Mouse (Mus musculus): ENCODE data around the gene Cdkn1c. TPM values are rescaled to one million over a fixed set of nuclear protein-coding genes. Genes with fewer than 3 reads are reported as not detected.
A peak's percentile ranks its signal among the peaks of the same experiment; 100 is the strongest.

Cdkn1c gene
- total and polyA plus RNA-seq, 3 experiments: 10.0 to 11.9 TPM; not detected in 1

GRCm38 (mm10) chr7:143495104-143495961 lies 34.5 kb upstream of the Cdkn1c start (continued):
- peak; percentile 58 for TF ChIP-seq TCF12 (IDR thresholded peaks at IDR 0.05; ENCODE audit: low read depth, low read length)
- no peak for TF ChIP-seq NRF1 (IDR thresholded peaks at IDR 0.05; ENCODE audit: insufficient read depth, low read depth, low read length, poor library complexity, severe bottlenecking)
- TF ChIP-seq E2F4 (IDR thresholded peaks at IDR 0.05; ENCODE audit: borderline replicate concordance, low read depth, low read length): no peak
- TF ChIP-seq TBP (IDR thresholded peaks at IDR 0.05; ENCODE audit: low read depth, low read length): 0 out of 2 replicates have a peak, but pooled peaks have one; percentile 57
- TF ChIP-seq KAT2A (conservative IDR thresholded peaks at IDR 0.05; ENCODE audit: low read depth, low read length): 0 out of 2 replicates have a peak, but pooled peaks have one; percentile 9
- TF ChIP-seq GABPA (IDR thresholded peaks at IDR 0.05; ENCODE audit: low read depth, low read length): peak; percentile 80
- TF ChIP-seq USF2 (IDR thresholded peaks at IDR 0.05; ENCODE audit: borderline replicate concordance in 1 of 2, insufficient read depth in 1 of 2, low read depth in 1 of 2, low read length in 2 of 2): peak in 1 of 2 experiments; percentile 33; a peak in 1 of 4 replicates
- peak; percentile 75 for TF ChIP-seq MXI1 (IDR thresholded peaks at IDR 0.05; ENCODE audit: low read depth, low read length)
- TF ChIP-seq MAX (IDR thresholded peaks at IDR 0.05; ENCODE audit: low read length): peak; percentile 97
- TF ChIP-seq NELFE (IDR thresholded peaks at IDR 0.05; ENCODE audit: low read depth, low read length): peak; percentile 58
- TF ChIP-seq ZKSCAN1 (IDR thresholded peaks at IDR 0.05; ENCODE audit: low read depth, low read length): peak; percentile 29; the same call in 1 of the 2 replicates
- TF ChIP-seq MEF2A (IDR thresholded peaks at IDR 0.05; ENCODE audit: extremely low read depth, insufficient replicate concordance, low read depth, low read length, poor library complexity, severe bottlenecking): no peak
- peak; percentile 90 for TF ChIP-seq USF1 (IDR thresholded peaks at IDR 0.05; ENCODE audit: low read depth, low read length)
- TF ChIP-seq CTCF (IDR thresholded peaks at IDR 0.05 in 2 of 3, conservative IDR thresholded peaks at IDR 0.05 in 1 of 3; ENCODE audit: control insufficient read depth in 1 of 3, insufficient read depth in 1 of 3, low read depth in 2 of 3, low read length in 3 of 3, poor library complexity in 1 of 3, severe bottlenecking in 1 of 3): no peak
- no peak for TF ChIP-seq RAD21 (IDR thresholded peaks at IDR 0.05; ENCODE audit: low read depth, low read length)

DNA sequence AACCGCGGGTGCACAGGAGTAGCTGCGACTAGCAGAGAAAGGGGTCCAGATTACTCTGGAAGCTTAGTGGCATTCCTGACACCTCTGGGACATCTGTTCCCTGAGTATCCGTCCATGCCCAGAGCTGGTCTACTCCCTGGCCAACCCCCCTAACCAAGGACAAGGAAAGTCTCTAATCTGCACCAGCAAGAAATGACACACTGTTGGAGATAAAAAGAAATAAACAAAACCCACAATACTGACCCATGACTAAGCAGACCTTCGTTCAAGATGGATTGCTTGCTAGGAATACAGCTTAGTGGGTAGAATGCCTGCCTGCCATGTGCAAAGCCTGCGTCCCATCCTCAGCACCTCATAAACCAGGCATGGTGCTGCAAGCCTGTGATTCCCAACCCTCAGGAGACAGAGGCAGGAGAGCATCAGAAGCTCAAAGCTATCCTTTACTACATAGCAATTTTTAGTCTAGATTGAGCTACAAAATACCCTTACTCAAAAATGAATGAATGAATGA lies 32.8 kb upstream of the Cdkn1c start:
- Histone ChIP-seq H3K9ac (ENCODE audit: control insufficient read depth, low read depth, low read length, poor library complexity, severe bottlenecking) (no peak overlapping the region), H3K4me1 (ENCODE audit: control insufficient read depth in 1 of 2, insufficient read depth in 2 of 2, low read length in 2 of 2) (peaks cover 24 to 40% of the 10 kb centered on the region in 2 experiments), H3K36me3 (ENCODE audit: control insufficient read depth in 1 of 2, insufficient read depth in 2 of 2, low read length in 2 of 2) (peaks cover 0 to 31% of the 10 kb centered on the region in 2 experiments; a peak in 2 of 4 replicates), H3K9me3 (replicated peaks; ENCODE audit: insufficient read depth, low read length) (no peaks in the 10 kb centered on the region), H3K4me3 (ENCODE audit: control insufficient read depth in 1 of 2, insufficient read depth in 1 of 2, low read depth in 2 of 2, low read length in 2 of 2) (no peak overlapping the region), H3K27ac (ENCODE audit: control insufficient read depth, low read depth, low read length) (peak overlapping the region; percentile 43; the same call in 1 of the 2 replicates), H3K79me2 (ENCODE audit: control insufficient read depth, insufficient read depth, low read length, poor library complexity) (no peaks in the 10 kb centered on the region), H3K27me3 (ENCODE audit: control insufficient read depth in 1 of 2, insufficient read depth in 2 of 2, low read length in 2 of 2) (no peaks in the 10 kb centered on the region)
- no peak for DNase-seq (ENCODE audit: low read depth, low spot score)
- peak; percentile 66 for TF ChIP-seq TCF12 (IDR thresholded peaks at IDR 0.05; ENCODE audit: low read depth, low read length)
- 0 out of 2 replicates have a peak, but pooled peaks have one; percentile 25 for TF ChIP-seq RCOR1 (IDR thresholded peaks at IDR 0.05; ENCODE audit: low read depth, low read length)
- TF ChIP-seq SIN3A (IDR thresholded peaks at IDR 0.05; ENCODE audit: low read length): 0 out of 2 replicates have a peak, but pooled peaks have one; percentile 32
- no peak for TF ChIP-seq CHD1 (IDR thresholded peaks at IDR 0.05; ENCODE audit: low read depth, low read length)
- TF ChIP-seq ZMIZ1 (IDR thresholded peaks at IDR 0.05; ENCODE audit: low read depth, low read length): no peak
- TF ChIP-seq ETS1 (IDR thresholded peaks at IDR 0.05; ENCODE audit: low read depth, low read length): peak; percentile 55
- peak; percentile 43; the same call in 1 of the 2 replicates for TF ChIP-seq GABPA (IDR thresholded peaks at IDR 0.05; ENCODE audit: low read depth, low read length)
- TF ChIP-seq GATA1 (IDR thresholded peaks at IDR 0.05; ENCODE audit: low read depth, low read length): peak; percentile 67; the same call in 1 of the 2 replicates
- peak; percentile 55 to 71; a peak in 3 of 4 replicates for TF ChIP-seq EP300 (IDR thresholded peaks at IDR 0.05; ENCODE audit: low read depth in 1 of 2, low read length in 2 of 2)
- TF ChIP-seq TAL1 (IDR thresholded peaks at IDR 0.05; ENCODE audit: low read length): peak; percentile 23; the same call in 1 of the 2 replicates
- TF ChIP-seq MAZ (IDR thresholded peaks at IDR 0.05; ENCODE audit: low read depth, low read length): 0 out of 2 replicates have a peak, but pooled peaks have one; percentile 24
- TF ChIP-seq CTCF (IDR thresholded peaks at IDR 0.05 in 2 of 3, conservative IDR thresholded peaks at IDR 0.05 in 1 of 3; ENCODE audit: control insufficient read depth in 1 of 3, insufficient read depth in 1 of 3, low read depth in 2 of 3, low read length in 3 of 3, poor library complexity in 1 of 3, severe bottlenecking in 1 of 3): no peak
- TF ChIP-seq MYB (IDR thresholded peaks at IDR 0.05; ENCODE audit: low read depth, low read length): no peak

All from MEL (cell line).